Mouse (Mus musculus): ENCODE data around the gene Tlnrd1.

GRCm38 (mm10) chr7:83844807-83845206 is 39.3 kb downstream of the Tlnrd1 start:
- TF ChIP-seq CTCF (IDR thresholded peaks at IDR 0.05) = no peak
- no peak for TF ChIP-seq EP300 (IDR thresholded peaks at IDR 0.05)

Measured in lung, postnatal 0 days (tissue).